Mouse (Mus musculus): ENCODE results near the gene Nbas. TPM values are rescaled to one million over a fixed set of nuclear protein-coding genes. Genes with fewer than 3 reads are reported as not detected.

The Nbas gene
- total RNA-seq, 1 experiment = 32.2 TPM

- no peak overlapping the region for H3K9ac ChIP-seq (ENCODE audit: insufficient read depth, low read depth, low read length, poor library complexity, severe bottlenecking)
- no peak overlapping the region for H3K4me3 ChIP-seq (ENCODE audit: insufficient read depth in 1 of 2, low read depth in 1 of 2, low read length in 2 of 2, poor library complexity in 1 of 2, severe bottlenecking in 1 of 2)
- TF ChIP-seq ZNF384 (IDR thresholded peaks at IDR 0.05; ENCODE audit: low read depth, low read length) (no peak), HCFC1 (IDR thresholded peaks at IDR 0.05; ENCODE audit: borderline replicate concordance, insufficient read depth, low read length) (no peak), MAFK (IDR thresholded peaks at IDR 0.05; ENCODE audit: insufficient read depth, low read depth, low read length) (no peak), CHD2 (IDR thresholded peaks at IDR 0.05; ENCODE audit: low read depth, low read length) (no peak), ZC3H11A (IDR thresholded peaks at IDR 0.05; ENCODE audit: borderline replicate concordance, low read depth, low read length) (no peak)
- no peaks in the 10 kb centered on the region; the same call in 1 of the 2 replicates for H3K36me3 ChIP-seq (ENCODE audit: control insufficient read depth, insufficient read depth, low read length, poor library complexity, severe bottlenecking)
- H3K4me1 ChIP-seq (ENCODE audit: control insufficient read depth in 2 of 2, insufficient read depth in 2 of 2, low read length in 2 of 2, poor library complexity in 1 of 2) = no peaks in the 10 kb centered on the region
- no peaks in the 10 kb centered on the region for H3K9me3 ChIP-seq (ENCODE audit: control insufficient read depth, insufficient read depth, low read depth, low read length)
- H3K27ac ChIP-seq (ENCODE audit: insufficient read depth, low read depth, low read length, poor library complexity, severe bottlenecking) = no peak overlapping the region
- in situ Hi-C loops (cut with MboI; ENCODE audit: low sequenced_read_pairs in 2 of 2, unreplicated experiment in 2 of 2) = no loop called here
- no peak for DNase-seq (ENCODE audit: low read depth, low spot score)
These were observed 45.5 kb downstream of the Nbas start for GRCm38 (mm10) chr12:13314384-13314783.

GRCm38 (mm10) chr12:13315081-13315480 lies 46.1 kb downstream of the Nbas start:
- no peak overlapping the region for H3K4me3 ChIP-seq (ENCODE audit: insufficient read depth in 1 of 2, low read depth in 1 of 2, low read length in 2 of 2, poor library complexity in 1 of 2, severe bottlenecking in 1 of 2)
- H3K9ac ChIP-seq (ENCODE audit: insufficient read depth, low read depth, low read length, poor library complexity, severe bottlenecking) = no peak overlapping the region
- TF ChIP-seq CHD2 (IDR thresholded peaks at IDR 0.05; ENCODE audit: low read depth, low read length) (no peak), HCFC1 (IDR thresholded peaks at IDR 0.05; ENCODE audit: borderline replicate concordance, insufficient read depth, low read length) (no peak), MAFK (IDR thresholded peaks at IDR 0.05; ENCODE audit: insufficient read depth, low read depth, low read length) (no peak), ZNF384 (IDR thresholded peaks at IDR 0.05; ENCODE audit: low read depth, low read length) (no peak), ZC3H11A (IDR thresholded peaks at IDR 0.05; ENCODE audit: borderline replicate concordance, low read depth, low read length) (no peak)
- H3K9me3 ChIP-seq (ENCODE audit: control insufficient read depth, insufficient read depth, low read depth, low read length) = no peaks in the 10 kb centered on the region
- H3K27ac ChIP-seq (ENCODE audit: insufficient read depth, low read depth, low read length, poor library complexity, severe bottlenecking) = no peak overlapping the region
- no peak for DNase-seq (ENCODE audit: low read depth, low spot score)
- H3K4me1 ChIP-seq (ENCODE audit: control insufficient read depth in 2 of 2, insufficient read depth in 2 of 2, low read length in 2 of 2, poor library complexity in 1 of 2) = no peaks in the 10 kb centered on the region
- H3K36me3 ChIP-seq (ENCODE audit: control insufficient read depth, insufficient read depth, low read length, poor library complexity, severe bottlenecking) = no peaks in the 10 kb centered on the region; the same call in 1 of the 2 replicates
- in situ Hi-C loops (cut with MboI; ENCODE audit: low sequenced_read_pairs in 2 of 2, unreplicated experiment in 2 of 2) = no loop called here

GRCm38 (mm10) chr12:13342535-13342934 lies 73.6 kb downstream of the Nbas start:
- Histone ChIP-seq H3K4me1 (ENCODE audit: control insufficient read depth in 2 of 2, insufficient read depth in 2 of 2, low read length in 2 of 2, poor library complexity in 1 of 2) (no peaks in the 10 kb centered on the region), H3K9ac (ENCODE audit: insufficient read depth, low read depth, low read length, poor library complexity, severe bottlenecking) (no peak overlapping the region), H3K36me3 (ENCODE audit: control insufficient read depth, insufficient read depth, low read length, poor library complexity, severe bottlenecking) (peaks cover 3% of the 10 kb centered on the region; the same call in 1 of the 2 replicates), H3K27ac (ENCODE audit: insufficient read depth, low read depth, low read length, poor library complexity, severe bottlenecking) (no peak overlapping the region), H3K4me3 (ENCODE audit: insufficient read depth in 1 of 2, low read depth in 1 of 2, low read length in 2 of 2, poor library complexity in 1 of 2, severe bottlenecking in 1 of 2) (no peak overlapping the region), H3K9me3 (ENCODE audit: control insufficient read depth, insufficient read depth, low read depth, low read length) (no peaks in the 10 kb centered on the region)
- TF ChIP-seq ZNF384 (IDR thresholded peaks at IDR 0.05; ENCODE audit: low read depth, low read length) (no peak), MAFK (IDR thresholded peaks at IDR 0.05; ENCODE audit: insufficient read depth, low read depth, low read length) (no peak), ZC3H11A (IDR thresholded peaks at IDR 0.05; ENCODE audit: borderline replicate concordance, low read depth, low read length) (no peak), CHD2 (IDR thresholded peaks at IDR 0.05; ENCODE audit: low read depth, low read length) (no peak), HCFC1 (IDR thresholded peaks at IDR 0.05; ENCODE audit: borderline replicate concordance, insufficient read depth, low read length) (no peak)
- no peak for DNase-seq (ENCODE audit: low read depth, low spot score)
- in situ Hi-C loops (cut with MboI; ENCODE audit: low sequenced_read_pairs in 2 of 2, unreplicated experiment in 2 of 2) = no loop called here

- no peaks in the 10 kb centered on the region for H3K9me3 ChIP-seq (ENCODE audit: control insufficient read depth, insufficient read depth, low read depth, low read length)
- no peak overlapping the region for H3K4me3 ChIP-seq (ENCODE audit: insufficient read depth in 1 of 2, low read depth in 1 of 2, low read length in 2 of 2, poor library complexity in 1 of 2, severe bottlenecking in 1 of 2)
- H3K36me3 ChIP-seq (ENCODE audit: control insufficient read depth, insufficient read depth, low read length, poor library complexity, severe bottlenecking) = peaks cover 5% of the 10 kb centered on the region; the same call in 1 of the 2 replicates
- no peak for TF ChIP-seq MAFK (IDR thresholded peaks at IDR 0.05; ENCODE audit: insufficient read depth, low read depth, low read length)
- TF ChIP-seq ZNF384 (IDR thresholded peaks at IDR 0.05; ENCODE audit: low read depth, low read length) = no peak
- no peak for TF ChIP-seq HCFC1 (IDR thresholded peaks at IDR 0.05; ENCODE audit: borderline replicate concordance, insufficient read depth, low read length)
- no peak for TF ChIP-seq CHD2 (IDR thresholded peaks at IDR 0.05; ENCODE audit: low read depth, low read length)
- no peak for TF ChIP-seq ZC3H11A (IDR thresholded peaks at IDR 0.05; ENCODE audit: borderline replicate concordance, low read depth, low read length)
- H3K27ac ChIP-seq (ENCODE audit: insufficient read depth, low read depth, low read length, poor library complexity, severe bottlenecking) = no peak overlapping the region
- DNase-seq (ENCODE audit: low read depth, low spot score) = no peak
- in situ Hi-C loops (cut with MboI; ENCODE audit: low sequenced_read_pairs in 2 of 2, unreplicated experiment in 2 of 2) = no loop called here
- peaks cover 0 to 9% of the 10 kb centered on the region in 2 experiments; a peak in 2 of 4 replicates for H3K4me1 ChIP-seq (ENCODE audit: control insufficient read depth in 2 of 2, insufficient read depth in 2 of 2, low read length in 2 of 2, poor library complexity in 1 of 2)
- no peak overlapping the region for H3K9ac ChIP-seq (ENCODE audit: insufficient read depth, low read depth, low read length, poor library complexity, severe bottlenecking)
These were observed 87.3 kb downstream of the Nbas start for GRCm38 (mm10) chr12:13356201-13356600.
